Mouse (Mus musculus) urinary bladder, adult 2 months (tissue): ENCODE data around the gene Pgbd5. TPM values are rescaled to one million over a fixed set of nuclear protein-coding genes. Genes with fewer than 3 reads are reported as not detected.

Source experiments
- DNase-seq: peaks from one replicate; pipeline ENCODE4 v3.0.0; 2022; ENCODE audit warnings: low spot score
- polyA plus RNA-seq: library from polyadenylated mRNA; depleted of rRNA; stranded (reverse); fragments of >200 nt; gene quantifications from 2 replicates; pipeline ENCODE4 v1.2.3, GENCODE M21; 2012; rRNA removed

Pgbd5 gene
- 10.7 and 11.8 TPM in 2 replicates for polyA plus RNA-seq

GRCm38 (mm10) chr8:124439558-124439957, at the start of gene Pgbd5:
Gene Pgbd5 (minus strand): TSS chr8:124439658.
- no peak for DNase-seq

- DNase-seq: no peak
These were observed 44.1 kb upstream of the Pgbd5 start for GRCm38 (mm10) chr8:124483356-124484115.

GRCm38 (mm10) chr8:124482790-124483189, 43.3 kb upstream of the Pgbd5 start:
- no peak for DNase-seq

GRCm38 (mm10) chr8:124480321-124480720, 40.9 kb upstream of the Pgbd5 start:
- no peak for DNase-seq

- no peak for DNase-seq
These were observed 39.8 kb upstream of the Pgbd5 start for GRCm38 (mm10) chr8:124479251-124479650.

GRCm38 (mm10) chr8:124476701-124477100, 37.2 kb upstream of the Pgbd5 start:
- DNase-seq: no peak

GRCm38 (mm10) chr8:124475690-124476089, 36.2 kb upstream of the Pgbd5 start:
- no peak for DNase-seq

GRCm38 (mm10) chr8:124464641-124465040, 25.2 kb upstream of the Pgbd5 start:
- no peak for DNase-seq

GRCm38 (mm10) chr8:124463111-124463510, 23.7 kb upstream of the Pgbd5 start:
- DNase-seq: no peak

GRCm38 (mm10) chr8:124462192-124462591, 22.7 kb upstream of the Pgbd5 start:
- DNase-seq: no peak

- DNase-seq: no peak
These were observed 21.6 kb upstream of the Pgbd5 start for GRCm38 (mm10) chr8:124461103-124461502.

GRCm38 (mm10) chr8:124460660-124461059, 21.2 kb upstream of the Pgbd5 start:
- no peak for DNase-seq

GRCm38 (mm10) chr8:124459627-124460026, 20.2 kb upstream of the Pgbd5 start:
- no peak for DNase-seq

GRCm38 (mm10) chr8:124455359-124455758, 15.9 kb upstream of the Pgbd5 start:
- no peak for DNase-seq

GRCm38 (mm10) chr8:124450192-124450895, 10.9 kb upstream of the Pgbd5 start:
- DNase-seq: no peak

GRCm38 (mm10) chr8:124448962-124449670, 9.7 kb upstream of the Pgbd5 start:
- no peak for DNase-seq

- DNase-seq: no peak
These were observed 2.7 kb downstream of the Pgbd5 start for GRCm38 (mm10) chr8:124436741-124437140.

GRCm38 (mm10) chr8:124435707-124436243, 3.7 kb downstream of the Pgbd5 start:
- DNase-seq: no peak

GRCm38 (mm10) chr8:124435170-124435569, 4.3 kb downstream of the Pgbd5 start:
- no peak for DNase-seq

- peak; percentile 90 for DNase-seq
These were observed 5.2 kb downstream of the Pgbd5 start for GRCm38 (mm10) chr8:124434126-124434790.

GRCm38 (mm10) chr8:124433451-124434125, 5.9 kb downstream of the Pgbd5 start:
- peak; percentile 28 for DNase-seq
